Mouse (Mus musculus) hindbrain, embryonic 14.5 days (tissue): ENCODE measurements around the gene Plau. TPM values are rescaled to one million over a fixed set of nuclear protein-coding genes. Genes with fewer than 3 reads are reported as not detected.
A peak's percentile ranks its signal among the peaks of the same experiment; 100 is the strongest.

Experiments used
- ATAC-seq: fragments of 200-750 bp; cut with Nextera tagmentation; 2 replicates; pipeline ENCODE4 v1.8.0; 2017; ENCODE audit warnings: moderate number of reproducible peaks, mild to moderate bottlenecking, moderate TSS enrichment, moderate library complexity; ENCODE audit not compliant: low FRiP score
- DNase-seq: peaks from one replicate; pipeline ENCODE4 v3.0.0-alpha.2; 2015; ENCODE audit warnings: low spot score
- H3K27ac ChIP-seq: fragments of 300-500 bp; sonication (generic); 2 replicates; pipeline ENCODE4 v1.5.1; 2014; ENCODE audit warnings: mild to moderate bottlenecking, moderate library complexity
- H3K27me3 ChIP-seq: fragments of 300-500 bp; sonication (generic); 2 replicates; pipeline ENCODE4 v1.6.1; 2014; ENCODE audit warnings: mild to moderate bottlenecking, low read length, mixed read lengths; ENCODE audit not compliant: control insufficient read depth, insufficient read depth
- H3K36me3 ChIP-seq: fragments of 300-500 bp; sonication (generic); replicated peaks from 2 replicates; pipeline ENCODE4 v1.6.1; 2014; ENCODE audit not compliant: control insufficient read depth, insufficient read depth
- H3K4me1 ChIP-seq: fragments of 300-500 bp; sonication (generic); replicated peaks from 2 replicates; pipeline ENCODE4 v1.6.1; 2014; ENCODE audit warnings: antibody characterized with exemption, low read length, mixed read lengths; ENCODE audit not compliant: control insufficient read depth, insufficient read depth
- H3K4me2 ChIP-seq: fragments of 300-500 bp; sonication (generic); replicated peaks from 2 replicates; pipeline ENCODE4 v1.6.1; 2014; ENCODE audit warnings: mild to moderate bottlenecking, moderate library complexity
- H3K4me3 ChIP-seq: fragments of 300-500 bp; sonication (generic); replicated peaks from 2 replicates; pipeline ENCODE4 v1.5.1; 2014; ENCODE audit warnings: mild to moderate bottlenecking, low read length
- H3K9ac ChIP-seq: fragments of 300-500 bp; sonication (generic); 2 replicates; pipeline ENCODE4 v1.6.1; 2014
- H3K9me3 ChIP-seq: fragments of 300-500 bp; sonication (generic); 2 replicates; pipeline ENCODE4 v1.6.1; 2016; ENCODE audit warnings: low read length; ENCODE audit not compliant: control insufficient read depth
- WGBS: fragments of 180-500 bp; shearing (Covaris S2); extraction: QIAGEN DNeasy Blood & Tissue Kit; methylation state at CpG from one replicate; pipeline ENCODE4 v1.1.7; 2014; 5-methylcytosine and 5-hydroxymethylcytosine counted together
- polyA plus RNA-seq: library from polyadenylated mRNA; unstranded; fragments of >200 nt; fragmentation: Nextera tagmentation; extraction: Ambion mirVana; gene quantifications from 2 replicates; pipeline ENCODE4 v1.2.1, GENCODE M21; 2014

Plau gene
- 0.27 and 0.34 TPM in 2 replicates for polyA plus RNA-seq

DNA sequence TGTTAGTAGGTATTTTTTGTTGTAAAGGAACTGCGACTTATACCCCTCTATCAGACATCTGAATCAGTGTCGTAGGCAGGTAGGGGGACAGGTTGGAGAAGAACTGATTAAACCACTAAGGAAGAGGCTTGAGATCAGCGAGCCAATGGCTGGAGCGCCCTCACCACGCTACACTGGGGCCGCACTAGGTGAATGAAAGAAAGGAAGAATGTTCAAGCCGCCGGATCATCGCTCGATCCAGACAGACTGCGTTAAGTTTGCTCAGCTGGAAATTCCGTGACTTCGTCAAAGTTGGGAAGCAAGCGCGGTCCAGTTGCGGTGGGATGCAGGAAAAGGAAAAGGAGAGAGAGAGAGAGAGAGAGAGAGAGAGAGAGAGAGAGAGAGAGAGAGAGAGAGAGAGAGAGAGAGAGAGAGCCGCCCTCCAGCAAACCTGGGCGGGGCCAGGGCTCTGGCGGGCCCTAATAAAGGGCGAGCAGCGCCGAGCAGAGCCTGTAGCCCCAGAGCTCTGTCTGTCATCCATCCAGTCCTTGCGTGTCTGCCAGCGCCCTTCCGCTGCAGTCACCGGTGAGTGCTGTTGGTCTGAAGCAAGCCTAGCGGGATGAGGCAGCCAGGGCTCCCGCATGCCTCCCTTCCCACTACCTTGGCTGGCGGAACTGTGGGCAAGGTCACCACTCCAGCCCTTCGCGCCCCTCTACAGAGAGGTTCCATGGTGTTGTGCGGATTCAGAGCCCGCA is at the start of gene Plau:
Gene Plau, plus strand, starts transcription at position 490 of the 734 bp plus-strand sequence.
- H3K27ac ChIP-seq = no peak within 1 kb of the TSS
- no peaks in the 10 kb centered on the region for H3K9me3 ChIP-seq
- peak within 1 kb of the TSS; percentile 89 for H3K4me2 ChIP-seq
- peak within 1 kb of the TSS; percentile 68 for H3K9ac ChIP-seq
- peaks cover 4% of the 10 kb centered on the region; the same call in 1 of the 2 replicates for H3K27me3 ChIP-seq
- peak within 1 kb of the TSS; percentile 44 for H3K4me3 ChIP-seq
- H3K36me3 ChIP-seq = no peaks in the 10 kb centered on the region
- ATAC-seq (peak; percentile 80; the same call in 1 of the 2 replicates), DNase-seq (peak; percentile 59)
- under 1% methylated on average over 32 of the region's 33 CpGs for WGBS
- peaks cover 5% of the 10 kb centered on the region; the same call in 1 of the 2 replicates for H3K4me1 ChIP-seq

DNA sequence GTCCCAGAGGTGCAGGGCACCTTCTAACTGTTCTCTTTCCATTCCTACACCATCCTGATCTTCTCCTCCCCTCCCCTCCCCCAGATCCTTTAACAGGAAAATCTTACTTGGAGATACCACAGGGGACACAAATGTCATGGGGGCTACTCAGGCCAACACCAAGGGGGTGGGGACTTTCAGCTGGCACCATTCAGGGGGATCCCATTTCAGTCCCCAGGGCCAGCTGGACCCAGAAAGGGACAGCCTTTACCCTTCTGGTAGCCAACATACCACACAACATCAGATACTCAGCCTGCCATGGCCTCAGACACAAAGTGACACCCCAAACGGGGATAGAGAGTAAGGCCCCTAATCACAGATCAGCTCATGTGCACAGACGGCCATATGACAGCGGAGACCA is 48.3 kb upstream of the Plau start:
- ATAC-seq (no peak), DNase-seq (no peak)
- Histone ChIP-seq H3K27me3 (no peaks in the 10 kb centered on the region), H3K4me3 (no peak overlapping the region), H3K9me3 (no peaks in the 10 kb centered on the region), H3K4me1 (peaks cover 16% of the 10 kb centered on the region), H3K4me2 (no peak overlapping the region), H3K27ac (no peak overlapping the region), H3K9ac (no peak overlapping the region), H3K36me3 (peaks cover 70% of the 10 kb centered on the region)
- 78% methylated on average over 3 of the region's 3 CpGs for WGBS

DNA sequence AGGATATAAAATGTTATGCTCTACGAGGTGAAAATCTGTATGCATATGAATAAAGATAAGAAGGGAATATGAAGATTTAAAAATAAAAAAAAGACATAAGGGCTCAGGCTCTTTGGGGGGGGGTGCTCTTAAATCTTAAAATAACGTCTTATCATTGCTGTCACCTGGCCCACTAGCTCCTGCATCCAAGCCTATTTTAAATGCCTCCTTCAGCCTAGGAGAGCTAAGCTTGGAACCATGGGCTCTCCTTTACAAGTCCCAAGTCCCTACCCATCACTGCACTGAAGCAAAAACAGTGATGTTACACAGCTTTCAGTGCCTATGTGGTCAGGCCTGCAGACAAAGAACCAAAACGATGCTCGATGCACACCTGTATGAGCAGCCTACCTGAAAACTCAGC is 46.9 kb upstream of the Plau start:
- H3K27me3 ChIP-seq = no peaks in the 10 kb centered on the region
- H3K36me3 ChIP-seq = peaks cover 56% of the 10 kb centered on the region
- H3K4me1 ChIP-seq = peaks cover 16% of the 10 kb centered on the region
- ATAC-seq = no peak
- no peak overlapping the region for H3K4me2 ChIP-seq
- H3K27ac ChIP-seq = no peak overlapping the region
- no peak overlapping the region for H3K4me3 ChIP-seq
- WGBS = 95% methylated on average over 4 of the region's 4 CpGs
- no peak overlapping the region for H3K9ac ChIP-seq
- no peak for DNase-seq
- no peaks in the 10 kb centered on the region for H3K9me3 ChIP-seq

DNA sequence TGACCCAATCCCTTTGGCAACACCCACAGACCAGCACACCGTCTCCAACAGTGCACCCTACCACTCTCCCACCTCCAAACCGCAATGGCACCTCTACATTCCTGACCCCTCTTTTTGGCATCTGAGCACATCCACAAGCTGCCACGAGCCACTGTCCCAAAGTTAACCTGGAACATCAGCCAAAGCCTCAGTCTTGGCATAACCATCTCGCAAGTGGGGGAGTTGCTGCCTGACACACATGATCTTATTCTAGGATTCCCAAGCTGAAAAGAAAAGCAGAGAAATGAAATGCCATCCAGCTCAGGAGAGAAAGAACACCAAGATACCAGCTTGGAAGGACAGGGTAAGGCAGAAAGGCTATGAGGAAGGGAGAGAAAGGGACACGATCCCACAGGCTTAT is 46.0 kb upstream of the Plau start:
- Histone ChIP-seq H3K9me3 (no peaks in the 10 kb centered on the region), H3K4me1 (peaks cover 21% of the 10 kb centered on the region), H3K27me3 (no peaks in the 10 kb centered on the region), H3K4me2 (no peak overlapping the region), H3K36me3 (peaks cover 48% of the 10 kb centered on the region), H3K9ac (no peak overlapping the region), H3K27ac (no peak overlapping the region), H3K4me3 (no peak overlapping the region)
- no peak for DNase-seq
- no peak for ATAC-seq
- WGBS = 95% methylated on average over 5 of the region's 5 CpGs

DNA sequence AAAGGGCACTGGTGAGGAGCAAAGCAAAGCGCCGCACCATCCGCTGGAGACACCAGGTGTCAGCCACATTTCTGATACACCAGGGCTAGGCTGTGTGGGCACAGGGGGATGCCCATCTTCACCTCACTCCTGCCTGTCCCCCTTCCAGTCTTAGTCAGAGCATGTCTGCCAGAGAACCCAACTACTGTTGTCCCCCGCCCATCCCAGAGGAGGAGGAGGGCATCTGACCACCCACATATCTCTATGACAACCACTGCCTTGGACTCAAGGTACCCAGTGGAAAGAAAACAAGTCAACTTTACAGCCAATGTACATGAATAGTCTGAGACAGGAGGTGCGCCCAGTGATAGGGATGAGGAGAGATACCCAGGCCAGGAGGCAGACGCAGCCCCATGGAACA is 45.5 kb upstream of the Plau start:
- H3K27me3 ChIP-seq = no peaks in the 10 kb centered on the region
- H3K9me3 ChIP-seq = no peaks in the 10 kb centered on the region
- ATAC-seq (no peak), DNase-seq (no peak)
- no peak overlapping the region for H3K27ac ChIP-seq
- no peak overlapping the region for H3K4me3 ChIP-seq
- no peak overlapping the region for H3K9ac ChIP-seq
- WGBS = 94% methylated on average over 6 of the region's 6 CpGs
- H3K36me3 ChIP-seq = peaks cover 48% of the 10 kb centered on the region
- peaks cover 26% of the 10 kb centered on the region for H3K4me1 ChIP-seq
- no peak overlapping the region for H3K4me2 ChIP-seq

DNA sequence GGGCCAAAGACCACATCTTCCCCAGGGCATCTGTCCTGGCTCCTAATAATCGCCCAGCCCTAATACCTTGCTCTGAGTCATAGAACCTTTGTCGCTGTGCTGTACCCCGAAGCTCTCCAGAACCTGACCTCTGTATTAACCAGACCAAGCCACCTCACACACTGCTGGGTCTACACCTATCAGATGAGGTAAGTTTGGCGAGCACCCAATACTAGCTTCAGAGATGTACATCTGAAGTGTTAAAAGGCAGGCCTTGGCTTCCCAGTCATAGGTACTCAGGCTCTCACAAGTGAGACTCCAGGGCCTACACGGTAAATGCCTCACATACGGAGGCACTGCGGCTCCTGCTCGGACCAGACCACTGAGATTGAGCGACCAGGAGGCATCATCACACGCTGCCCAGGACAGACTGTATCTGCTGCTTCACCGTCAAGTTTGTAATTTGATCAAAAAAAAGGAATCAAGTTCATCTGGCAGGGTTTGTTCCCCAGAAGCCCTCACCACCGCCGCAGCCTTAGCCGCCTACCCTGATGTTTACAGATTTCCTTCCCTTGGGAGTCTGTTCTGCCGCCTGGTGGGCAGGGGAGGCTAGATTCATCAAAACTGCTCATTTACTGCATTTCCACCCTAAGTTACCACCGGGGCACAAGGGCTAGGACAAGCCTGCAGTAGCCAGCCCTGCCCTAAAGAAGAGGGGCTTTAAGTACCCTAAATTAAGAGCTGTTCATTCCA is 44.8 kb upstream of the Plau start:
- Histone ChIP-seq H3K4me1 (peaks cover 33% of the 10 kb centered on the region), H3K9ac (peak overlapping the region; percentile 34), H3K4me3 (no peak overlapping the region), H3K4me2 (peak overlapping the region; percentile 84), H3K27ac (no peak overlapping the region), H3K36me3 (peaks cover 42% of the 10 kb centered on the region), H3K9me3 (no peaks in the 10 kb centered on the region), H3K27me3 (no peaks in the 10 kb centered on the region)
- WGBS = 76% methylated on average over 16 of the region's 16 CpGs
- no peak for ATAC-seq
- no peak for DNase-seq

DNA sequence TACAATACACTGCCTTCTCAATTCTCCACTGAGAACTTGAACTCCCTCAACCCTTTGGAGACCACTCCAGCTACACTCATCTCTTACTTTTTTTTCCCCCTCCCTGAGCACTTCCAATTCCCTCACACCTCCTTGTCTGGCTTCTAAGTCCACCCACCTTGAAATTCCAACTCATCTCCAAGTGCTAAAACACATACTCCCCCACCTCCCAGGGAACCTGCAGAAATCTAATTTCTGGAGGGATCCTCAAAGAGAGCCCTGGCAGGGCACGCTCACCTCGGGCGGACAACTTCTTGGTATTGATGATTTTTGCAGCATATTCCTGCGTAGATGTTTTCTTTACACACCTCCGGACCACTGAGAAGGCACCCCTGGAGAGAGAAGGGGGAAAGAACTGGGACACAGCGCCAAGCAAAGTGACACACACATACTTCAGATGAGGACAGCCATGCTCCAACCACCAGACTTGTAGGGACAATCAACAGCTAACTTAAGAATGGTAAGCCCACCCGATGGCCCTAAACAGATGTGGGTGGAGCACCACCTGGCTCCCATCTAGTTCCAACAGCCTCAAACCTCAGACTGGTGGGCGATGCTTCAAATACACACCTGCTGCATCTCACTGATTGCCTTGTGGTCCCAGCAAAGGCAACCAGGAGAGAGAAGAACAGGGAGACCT is 44.1 kb upstream of the Plau start:
- WGBS = 69% methylated on average over 8 of the region's 8 CpGs
- Histone ChIP-seq H3K27me3 (no peaks in the 10 kb centered on the region), H3K27ac (peak overlapping the region; percentile 85), H3K9me3 (no peaks in the 10 kb centered on the region), H3K4me1 (peaks cover 35% of the 10 kb centered on the region), H3K36me3 (peaks cover 35% of the 10 kb centered on the region), H3K4me2 (peak overlapping the region; percentile 84), H3K9ac (peak overlapping the region; percentile 87), H3K4me3 (peak overlapping the region; percentile 91)
- ATAC-seq (no peak), DNase-seq (no peak)

DNA sequence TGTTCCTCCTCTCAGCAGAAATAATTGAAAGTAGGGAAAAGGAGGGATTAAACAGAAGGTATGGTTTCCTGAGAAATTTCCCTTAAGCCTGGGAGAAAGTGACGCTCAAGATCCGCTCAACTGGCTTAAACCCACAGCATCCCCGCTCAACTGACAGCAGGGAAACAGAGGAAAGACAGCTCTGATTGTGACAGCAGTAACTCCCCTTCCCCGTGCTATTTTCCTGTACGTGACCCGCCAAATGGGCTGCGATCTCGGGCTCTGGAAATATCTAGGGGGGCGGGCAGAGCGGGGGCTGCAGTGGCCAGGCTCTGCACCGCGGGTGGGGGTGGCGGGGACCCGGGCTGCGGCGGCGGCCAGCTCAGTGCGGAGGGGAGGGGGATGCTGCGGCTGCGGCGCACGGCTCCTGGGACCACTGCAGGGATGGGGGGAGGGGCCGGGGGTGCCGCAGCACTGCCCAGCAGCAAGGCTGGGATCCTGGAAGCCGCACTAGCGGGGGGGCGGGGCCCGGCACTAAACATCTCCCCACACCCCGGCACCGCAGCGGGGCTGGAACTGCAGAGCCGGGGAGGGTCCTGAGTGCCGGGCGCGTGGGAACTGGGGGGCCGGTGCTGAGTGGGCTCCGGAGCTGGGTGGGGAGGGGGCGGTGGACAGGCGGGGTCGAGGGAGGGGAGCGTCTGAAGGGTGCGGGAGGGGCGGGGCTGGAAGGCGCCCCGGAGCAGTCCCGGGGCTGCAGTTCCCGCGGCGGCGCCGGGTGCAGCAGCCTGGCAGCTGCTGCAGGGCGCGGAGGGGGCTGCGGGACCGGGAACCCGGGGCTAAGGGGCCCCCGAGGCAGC is 43.3 kb upstream of the Plau start:
- H3K4me2 ChIP-seq = peak overlapping the region; percentile 84
- peaks cover 31% of the 10 kb centered on the region for H3K36me3 ChIP-seq
- H3K4me1 ChIP-seq = peaks cover 35% of the 10 kb centered on the region
- ATAC-seq (peak; percentile 73), DNase-seq (peak; percentile 35)
- WGBS = under 1% methylated on average over 32 of the region's 57 CpGs
- H3K4me3 ChIP-seq = peak overlapping the region; percentile 91
- H3K9ac ChIP-seq = peak overlapping the region; percentile 87
- H3K9me3 ChIP-seq = no peaks in the 10 kb centered on the region
- peak overlapping the region; percentile 85 for H3K27ac ChIP-seq
- H3K27me3 ChIP-seq = no peaks in the 10 kb centered on the region
